Mouse (Mus musculus): ENCODE data around the gene Tubb3. TPM values are rescaled to one million over a fixed set of nuclear protein-coding genes. Genes with fewer than 3 reads are reported as not detected.
"Not testable (repeated sequence)": the region's sequence is repeated elsewhere in the genome, so short reads cannot be mapped to it uniquely, and the experiment has no call there.

Gene Tubb3
- total RNA-seq, 1 experiment from 2014 or later: 7.3 TPM

DNA sequence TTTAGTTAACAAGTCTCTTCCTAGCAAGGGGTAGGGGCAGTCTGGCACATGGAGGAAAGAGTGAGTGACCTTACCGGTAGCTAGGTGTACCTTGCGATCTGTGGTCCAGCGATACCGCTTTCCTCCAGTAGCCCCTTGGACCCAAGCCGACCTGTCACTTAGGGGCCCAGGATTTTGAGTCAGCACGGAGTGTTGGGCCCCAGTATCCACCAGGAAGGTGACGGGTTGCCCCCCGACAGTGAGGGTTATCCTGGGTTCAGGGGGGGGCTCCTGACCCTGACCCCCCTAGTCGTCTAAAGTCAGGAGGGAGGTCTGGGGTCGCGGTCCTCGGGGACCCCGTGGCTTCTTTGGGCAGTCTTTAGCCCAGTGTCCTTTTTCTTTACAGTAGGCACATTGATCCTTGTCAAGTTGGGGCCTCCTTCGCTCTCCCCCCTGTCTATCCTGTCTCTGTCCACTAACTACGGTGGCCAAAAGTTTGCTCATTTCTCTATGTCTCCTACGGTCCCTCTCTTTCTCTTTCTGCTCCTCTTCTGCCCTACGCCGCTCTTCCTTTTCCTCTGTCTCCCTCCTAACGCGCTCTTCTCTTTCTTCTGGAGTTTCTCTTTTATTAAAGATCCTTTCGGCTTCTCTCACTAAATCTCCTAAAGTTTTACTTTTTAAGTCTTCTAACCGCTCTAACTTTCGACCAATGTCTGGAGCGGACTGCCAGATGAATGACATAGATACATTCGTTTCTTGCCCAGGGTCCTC, 20.6 kb downstream of the Tubb3 start:
- no peak for DNase-seq

DNA sequence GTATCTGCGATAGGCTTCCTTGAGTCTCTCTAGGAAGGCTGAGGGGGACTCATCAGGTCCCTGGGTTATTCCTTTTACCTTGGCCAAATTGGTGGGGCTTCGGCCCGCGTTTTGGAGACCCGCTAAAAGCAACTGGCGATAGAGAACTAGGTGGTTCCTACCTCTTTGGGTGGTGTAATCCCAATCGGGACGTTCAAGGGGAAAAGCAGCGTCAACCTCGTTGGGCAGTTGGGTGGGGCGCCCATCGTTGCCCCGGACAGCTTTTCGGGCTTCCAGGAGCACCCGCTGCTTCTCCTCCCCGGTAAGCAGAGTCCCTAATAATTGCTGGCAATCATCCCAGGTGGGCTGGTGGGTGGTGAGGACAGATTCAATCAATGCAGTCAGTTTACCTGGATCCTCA, 21.2 kb downstream of the Tubb3 start:
- DNase-seq: no peak

DNA sequence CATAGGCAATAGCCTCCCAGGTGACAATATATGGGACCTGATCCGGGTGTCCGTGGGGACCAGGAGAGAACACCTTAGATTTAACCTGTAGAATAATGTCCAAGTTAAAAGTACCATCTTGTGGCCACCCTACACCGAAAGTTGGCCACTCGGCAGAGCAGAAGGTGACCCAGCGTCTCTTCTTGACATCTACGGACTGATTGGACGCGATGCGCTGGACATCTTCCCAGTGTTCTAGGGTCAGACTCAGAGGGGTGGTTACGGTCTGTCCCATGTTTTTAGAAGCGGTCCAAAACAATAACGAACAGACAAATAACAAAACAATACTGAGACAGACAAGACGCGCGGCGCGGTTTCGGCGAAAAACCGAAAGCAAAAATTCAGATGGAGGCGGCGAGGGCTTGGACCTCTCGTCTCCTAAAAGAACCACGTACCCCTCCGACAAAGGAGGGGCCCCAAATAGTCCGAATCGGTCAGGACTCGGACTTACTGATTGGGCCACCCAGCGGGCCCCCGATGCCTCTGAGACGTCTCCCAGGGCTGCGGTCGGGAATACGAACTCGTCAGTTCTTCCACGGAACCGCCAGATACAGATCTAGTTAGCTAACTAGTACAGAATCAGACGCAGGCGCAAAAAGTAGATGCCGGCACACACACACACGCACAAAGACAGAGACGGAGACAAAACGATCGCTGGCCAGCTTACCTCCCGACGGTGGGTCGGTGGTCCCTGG, 22.2 kb downstream of the Tubb3 start:
- not testable (repeated sequence) for DNase-seq

DNA sequence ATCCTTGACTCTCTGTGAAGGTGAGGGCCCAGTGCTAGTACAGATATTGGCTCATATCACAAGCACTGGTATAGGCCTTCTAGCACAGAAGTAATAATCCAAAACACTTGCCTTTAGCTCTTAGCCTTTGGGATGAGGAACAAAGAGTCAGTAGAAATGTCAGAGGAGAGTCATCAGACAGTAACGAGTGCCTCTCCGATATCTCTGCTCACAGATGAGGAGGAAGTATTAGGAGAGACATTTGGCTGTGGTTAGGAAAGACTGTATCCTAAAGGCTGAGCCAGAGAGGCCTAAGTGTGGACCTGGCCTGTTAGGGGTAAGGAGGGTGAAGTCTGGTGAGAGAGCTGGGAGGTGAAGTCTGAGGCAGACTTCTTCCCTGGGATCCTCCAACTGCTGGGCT, 30.6 kb downstream of the Tubb3 start:
- DNase-seq: no peak

DNA sequence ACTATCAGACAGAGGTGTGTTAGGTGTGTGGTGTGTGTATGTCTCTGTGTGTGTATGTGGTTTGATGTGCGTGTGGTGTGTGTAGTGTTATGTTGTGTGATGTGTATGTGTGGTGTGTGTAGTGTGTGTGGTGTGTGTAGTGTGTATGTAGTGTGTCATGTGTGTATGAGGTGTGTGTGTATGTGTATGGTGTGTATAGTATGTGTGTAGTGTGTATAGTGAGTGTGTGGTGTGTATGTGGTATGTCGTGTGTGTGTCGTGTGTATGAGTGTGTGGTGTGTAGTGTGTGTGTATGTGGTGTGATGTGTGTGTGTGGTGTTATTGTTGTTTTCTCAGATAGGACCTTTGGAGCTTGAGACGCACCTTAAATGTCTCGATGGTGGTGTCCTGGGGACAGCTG, 31.1 kb downstream of the Tubb3 start:
- no peak for DNase-seq

DNA sequence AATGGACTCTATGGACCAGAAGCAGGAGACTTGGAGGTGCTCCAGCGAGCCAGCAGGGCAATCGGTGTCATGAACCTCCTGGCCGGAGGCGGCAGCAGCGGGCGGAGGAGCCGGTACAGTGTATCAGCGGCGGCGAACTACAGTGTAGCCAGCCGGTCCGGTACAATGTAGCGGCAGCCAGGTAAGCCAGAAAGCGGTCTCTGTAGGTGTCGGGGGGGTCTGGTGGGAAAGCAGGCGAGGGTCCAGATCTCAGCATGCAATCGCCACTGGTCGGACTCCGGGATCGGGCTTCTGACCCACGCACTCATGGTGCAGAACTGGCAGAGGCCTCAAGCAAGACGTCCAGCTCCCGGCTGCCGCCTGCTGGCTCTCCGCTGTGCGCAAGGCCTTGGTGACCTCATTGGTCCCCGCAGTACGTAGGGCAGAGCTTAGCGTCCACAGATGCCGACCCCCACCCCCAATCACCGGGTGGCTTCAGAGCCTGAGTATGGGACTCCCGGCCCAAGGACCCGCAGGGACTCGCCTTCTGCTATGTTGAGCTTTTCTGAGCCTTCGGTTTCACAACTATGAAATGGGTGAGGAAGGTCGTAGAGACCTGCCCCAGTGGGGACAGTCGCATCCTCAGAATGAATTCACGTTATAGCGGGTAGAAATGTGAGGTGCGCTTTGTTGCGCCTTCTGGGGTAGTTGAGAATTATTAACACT, 31.8 kb downstream of the Tubb3 start:
- DNase-seq: peak; percentile 97

DNA sequence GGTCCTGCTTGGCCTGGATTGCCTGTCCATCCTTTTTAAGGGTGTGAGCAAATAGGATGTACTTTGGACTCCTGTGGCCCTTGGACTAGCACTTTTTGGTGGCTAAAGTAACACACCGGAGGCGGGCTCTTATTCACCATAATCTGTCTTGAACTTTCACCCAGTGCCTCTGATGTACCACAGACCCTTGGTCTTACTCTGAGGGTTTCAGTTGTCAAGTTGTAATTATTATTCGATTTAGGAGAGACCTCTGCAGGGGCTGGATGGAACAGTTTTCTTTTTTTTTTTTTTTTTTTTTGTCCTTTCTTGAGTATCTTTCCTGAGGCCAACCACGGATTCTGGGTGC, 32.3 kb downstream of the Tubb3 start:
- no peak for DNase-seq

DNA sequence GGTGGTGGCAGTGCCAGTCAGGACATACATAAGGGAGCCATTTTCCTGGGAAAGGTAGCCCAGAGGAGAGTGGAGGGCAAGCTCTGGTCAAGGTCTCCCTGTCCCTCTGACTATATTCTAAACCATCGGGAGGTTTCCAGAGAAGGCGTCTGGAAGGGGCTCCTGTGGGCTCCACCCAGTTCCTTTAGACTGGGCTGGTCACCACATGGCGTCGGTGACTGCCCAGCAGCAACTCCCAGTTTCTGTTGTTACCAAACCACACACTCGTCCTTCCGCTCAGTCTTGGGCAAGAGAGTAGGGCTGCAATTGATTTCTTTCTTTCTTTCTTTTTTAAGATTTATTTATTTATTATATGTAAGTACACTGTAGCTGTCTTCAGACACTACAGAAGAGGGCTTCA, 32.9 kb downstream of the Tubb3 start:
- no peak for DNase-seq

DNA sequence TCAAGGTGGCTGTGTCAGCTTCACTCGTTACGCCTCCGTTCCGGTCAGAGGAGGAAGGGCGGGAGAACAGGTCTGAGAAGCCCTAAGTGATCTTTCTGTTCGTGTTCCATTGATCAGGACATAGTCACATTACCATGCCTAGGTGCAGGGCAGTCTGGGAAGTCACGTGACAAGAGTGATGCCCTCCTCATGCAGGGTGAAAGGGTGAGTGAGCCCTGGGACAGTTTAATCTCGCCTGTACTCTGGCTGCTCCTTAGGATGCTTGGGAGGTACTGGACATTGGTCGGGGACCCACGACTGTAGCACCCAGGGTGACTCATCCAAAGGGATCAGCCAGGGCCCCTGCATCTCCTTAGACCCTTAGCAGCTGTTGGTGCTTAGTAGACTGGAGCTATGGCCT, 34.8 kb downstream of the Tubb3 start:
- no peak for DNase-seq

DNA sequence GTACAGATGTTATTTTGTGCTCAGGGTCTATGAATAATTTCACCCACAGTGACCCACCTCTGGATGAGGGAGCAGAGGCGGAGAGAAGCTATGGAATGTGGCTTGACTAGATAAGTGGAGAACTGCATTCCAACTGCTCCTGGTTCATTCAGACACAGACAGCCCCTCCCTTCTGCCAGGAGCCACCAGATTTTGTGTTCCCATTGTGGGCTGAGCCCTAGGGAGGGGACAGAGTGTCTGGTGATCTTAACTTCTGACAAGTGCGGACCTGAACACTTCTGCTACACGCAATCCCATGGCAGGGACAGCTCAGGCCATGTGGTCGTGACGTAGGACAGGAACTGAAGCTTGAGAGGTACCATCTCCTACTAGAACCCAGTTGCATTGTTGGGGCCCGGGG, 35.6 kb downstream of the Tubb3 start:
- no peak for DNase-seq

DNA sequence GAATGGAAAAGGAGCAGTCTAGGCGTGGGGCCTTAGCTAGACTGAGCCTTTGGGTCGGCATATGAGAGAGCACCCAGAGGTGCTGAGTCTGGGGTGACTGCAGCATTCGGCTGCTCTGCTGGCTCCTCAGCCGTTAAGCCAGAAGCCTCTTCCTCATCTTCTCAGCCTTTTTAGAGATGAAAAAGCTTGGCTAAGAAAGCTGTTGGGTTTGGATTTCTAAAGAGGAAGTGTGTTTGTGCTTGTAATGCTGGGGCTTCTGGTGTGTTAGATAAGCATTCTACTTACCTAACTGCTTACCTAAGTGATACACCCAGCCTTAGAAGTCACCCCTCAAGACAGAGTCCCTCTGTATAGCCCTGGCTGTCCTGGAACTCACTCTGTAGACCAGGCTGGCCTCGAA, 39.6 kb downstream of the Tubb3 start:
- no peak for DNase-seq

DNA sequence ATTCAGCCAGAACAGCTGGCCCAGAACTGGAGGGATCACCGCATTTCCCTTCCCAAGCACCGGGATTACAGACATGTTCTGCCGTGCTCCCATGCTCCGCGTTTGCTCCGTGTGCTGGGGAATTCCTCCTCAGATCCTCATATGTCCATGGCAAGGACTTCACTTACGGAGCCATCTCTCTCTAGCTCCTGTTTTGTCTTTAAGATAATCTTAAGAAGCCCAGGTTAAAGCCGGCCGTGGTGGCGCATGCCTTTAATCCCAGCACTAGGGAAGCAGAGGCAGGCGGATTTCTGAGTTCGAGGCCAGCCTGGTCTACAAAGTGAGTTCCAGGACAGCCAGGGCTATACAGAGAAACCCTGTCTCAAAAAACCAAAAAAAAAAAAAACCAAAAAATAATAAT, 40.5 kb downstream of the Tubb3 start:
- DNase-seq: not testable (repeated sequence)

DNA sequence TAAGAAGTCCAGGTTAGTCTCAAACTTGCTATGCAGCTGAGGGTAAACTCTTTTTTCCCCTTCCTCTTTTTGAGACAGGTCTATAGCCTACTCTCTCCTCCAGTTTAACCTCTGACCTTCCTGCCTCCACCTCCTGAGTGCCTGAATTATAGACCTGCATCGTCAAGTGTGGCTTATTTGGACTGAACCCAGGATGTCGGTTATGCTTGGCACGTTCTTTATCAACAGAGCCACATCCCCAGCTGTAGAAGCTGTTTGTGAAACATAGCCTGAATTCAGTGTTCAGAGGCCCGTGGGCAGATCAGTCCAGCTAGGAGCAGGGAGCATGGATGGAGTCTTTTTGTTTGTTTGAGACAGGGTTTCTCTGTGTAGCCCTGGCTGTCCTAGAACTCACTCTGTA, 40.9 kb downstream of the Tubb3 start:
- no peak for DNase-seq

DNA sequence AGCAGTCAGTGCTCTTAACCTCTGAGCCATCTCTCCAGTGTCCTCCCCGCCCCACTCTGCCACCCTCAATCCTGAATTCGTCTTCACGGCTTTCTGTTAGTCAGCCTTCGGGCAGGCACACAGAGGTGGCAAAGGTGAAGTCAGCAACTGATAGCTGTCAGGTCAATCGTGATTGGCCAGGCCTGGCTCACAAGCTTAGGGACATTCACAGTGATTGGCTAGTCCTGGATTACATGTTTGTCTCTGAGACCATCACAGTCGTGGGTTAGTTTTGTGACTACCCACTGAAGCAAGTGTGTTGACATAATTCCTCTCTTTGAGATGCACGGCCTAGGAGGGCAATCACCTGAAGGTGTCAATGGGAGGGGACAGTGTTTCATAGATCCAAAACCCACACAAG, 42.1 kb downstream of the Tubb3 start:
- DNase-seq: no peak

DNA sequence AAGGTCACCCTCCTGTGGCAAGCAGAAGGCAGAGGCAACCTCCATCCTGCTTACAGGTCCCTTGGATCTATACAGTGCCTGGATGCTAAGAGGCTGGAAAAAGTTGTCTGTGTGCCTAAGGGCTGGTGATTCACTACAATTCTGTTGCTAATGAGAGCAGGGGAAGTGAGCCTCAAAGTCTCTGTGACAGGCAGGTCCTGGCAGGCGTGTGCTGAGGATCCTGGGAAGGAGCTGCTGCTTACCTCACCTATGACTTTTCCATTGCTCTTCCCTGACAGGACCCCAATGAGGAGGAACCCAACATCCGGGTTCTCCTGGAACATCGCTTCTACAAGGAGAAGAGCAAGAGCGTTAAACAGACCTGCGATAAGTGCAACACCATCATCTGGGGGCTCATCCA, 42.7 kb downstream of the Tubb3 start:
- DNase-seq: no peak

DNA sequence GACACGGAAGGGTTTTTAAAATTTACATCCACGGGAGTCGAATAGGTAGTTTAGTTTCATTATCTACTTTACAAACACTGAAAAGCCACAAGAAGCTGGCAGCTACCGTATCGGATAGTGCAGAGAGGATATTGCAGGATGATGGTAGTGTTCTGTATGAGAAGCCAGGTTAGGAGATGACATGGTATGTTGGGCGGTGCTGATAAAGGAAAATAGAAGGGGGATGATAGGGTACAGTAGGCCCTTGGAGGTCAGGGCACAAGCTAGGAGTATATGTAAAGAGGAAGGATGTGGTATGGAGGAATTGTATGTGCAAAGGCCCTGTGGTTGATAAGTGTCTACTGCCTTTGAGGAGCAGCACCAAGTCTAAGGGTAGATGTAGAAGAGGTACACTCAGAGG, 43.3 kb downstream of the Tubb3 start:
- no peak for DNase-seq

DNA sequence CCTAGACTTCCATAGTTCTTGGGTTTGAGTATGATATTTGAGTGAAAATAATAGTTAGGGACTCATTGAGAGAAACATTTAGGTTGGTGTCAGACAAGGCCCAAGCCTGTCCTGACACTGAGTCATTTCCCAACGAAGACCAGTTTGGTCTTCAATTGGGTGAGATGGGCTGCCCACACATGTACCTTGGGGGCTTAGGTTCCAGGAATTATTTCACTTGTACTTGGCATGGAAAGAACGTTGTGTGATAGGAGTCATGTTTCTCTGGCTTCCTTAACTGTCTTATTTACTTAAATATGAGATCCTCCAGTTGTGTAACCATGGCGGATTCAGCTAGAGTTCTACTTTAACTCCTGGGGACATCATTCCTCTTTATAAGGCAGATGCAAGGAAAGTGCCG, 52.4 kb downstream of the Tubb3 start:
- no peak for DNase-seq

DNA sequence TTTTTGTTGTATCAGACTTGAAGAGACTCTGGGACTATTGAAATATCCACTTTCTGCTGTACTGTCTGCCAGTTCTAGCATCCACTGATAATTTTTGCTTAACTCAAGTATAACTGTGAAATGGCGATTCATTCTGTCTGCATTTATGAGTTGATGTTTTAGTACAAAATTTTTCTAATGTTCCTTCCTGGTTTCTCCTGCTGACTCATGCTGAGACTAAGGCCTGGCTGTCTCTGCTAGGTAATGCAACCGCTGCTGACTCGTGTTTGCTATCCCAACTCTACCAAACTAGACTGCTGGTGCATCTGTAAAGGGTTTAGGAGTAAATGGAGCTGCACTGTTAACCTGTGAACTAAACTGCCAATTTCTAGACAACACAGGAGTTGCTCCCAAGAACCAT, 56.3 kb downstream of the Tubb3 start:
- DNase-seq: no peak

Other genes starting within 250 kb of the Tubb3 start
- gene Dpep1, start 225.2 kb upstream of the Tubb3 start, total RNA-seq (2021): 33.6 and 54.6 TPM in 2 replicates
- gene Chmp1a, start 198.7 kb upstream of the Tubb3 start, total RNA-seq (2021): 75.4 and 100 TPM in 2 replicates
- gene Spata33, start 198.6 kb upstream of the Tubb3 start, total RNA-seq (2021): 2.6 and 4.9 TPM in 2 replicates
- gene Cdk10, start 186.6 kb upstream of the Tubb3 start, total RNA-seq (2021): 53.1 and 57.7 TPM in 2 replicates
- gene Spata2l, start 175.2 kb upstream of the Tubb3 start, total RNA-seq (2021): 12.2 and 18.7 TPM in 2 replicates
- gene Zfp276, start 157.2 kb upstream of the Tubb3 start, total RNA-seq (2021): 20.4 and 21.5 TPM in 2 replicates
- 24.0 and 29.3 TPM in 2 replicates for gene Vps9d1, start 157.1 kb upstream of the Tubb3 start, total RNA-seq (2021)
- 6.0 and 9.4 TPM in 2 replicates for gene Fanca, start 92.8 kb upstream of the Tubb3 start, total RNA-seq (2021)
- 1.9 and 2.3 TPM in 2 replicates for gene Spire2, start 78.7 kb upstream of the Tubb3 start, total RNA-seq (2021)
- 189 and 198 TPM in 2 replicates for gene Tcf25, start 37.7 kb upstream of the Tubb3 start, total RNA-seq (2021)
- not detected in 2 replicates for gene Mc1r, start 4.3 kb upstream of the Tubb3 start, total RNA-seq (2021)
- 26.7 and 28.5 TPM in 2 replicates for gene Def8, start 12.1 kb downstream of the Tubb3 start, total RNA-seq (2021)
- 63.9 and 69.6 TPM in 2 replicates for gene Afg3l1, start 66.5 kb downstream of the Tubb3 start, total RNA-seq (2021)
- gene Dbndd1, start 104.0 kb downstream of the Tubb3 start, total RNA-seq (2021): 0.26 and 0.75 TPM in 2 replicates
- 13.1 and 17.5 TPM in 2 replicates for gene Gas8, start 107.4 kb downstream of the Tubb3 start, total RNA-seq (2021)
- 40.8 and 46.5 TPM in 2 replicates for gene Rhou, start 242.5 kb downstream of the Tubb3 start, total RNA-seq (2021)

All from adrenal gland, postnatal 14 days (tissue).